Mouse (Mus musculus): ENCODE data around the gene Hoxd9.

Hoxd9 gene

DNA sequence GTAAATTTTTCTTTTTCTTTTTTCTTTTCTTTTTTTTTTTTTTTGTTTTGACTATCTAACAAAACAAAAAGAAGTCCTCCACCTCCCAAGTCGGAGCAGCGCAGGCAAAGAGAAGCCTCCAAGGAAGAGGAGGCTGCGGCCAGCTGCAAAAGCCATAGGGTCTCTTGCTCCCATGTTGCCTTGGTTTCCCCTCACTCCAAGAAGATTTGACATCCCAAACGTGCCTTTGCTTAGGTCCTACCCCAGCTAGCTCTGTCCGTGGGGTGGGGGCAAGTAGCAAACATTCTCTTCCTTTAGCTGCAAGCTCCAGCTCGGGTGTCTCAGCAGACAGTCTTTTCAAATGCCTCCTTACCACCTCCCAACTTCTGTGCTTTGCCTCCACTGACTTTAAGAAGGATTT lies 36.2 kb downstream of the Hoxd9 start:
- DNase-seq (ENCODE audit: low read depth) = no peak

DNA sequence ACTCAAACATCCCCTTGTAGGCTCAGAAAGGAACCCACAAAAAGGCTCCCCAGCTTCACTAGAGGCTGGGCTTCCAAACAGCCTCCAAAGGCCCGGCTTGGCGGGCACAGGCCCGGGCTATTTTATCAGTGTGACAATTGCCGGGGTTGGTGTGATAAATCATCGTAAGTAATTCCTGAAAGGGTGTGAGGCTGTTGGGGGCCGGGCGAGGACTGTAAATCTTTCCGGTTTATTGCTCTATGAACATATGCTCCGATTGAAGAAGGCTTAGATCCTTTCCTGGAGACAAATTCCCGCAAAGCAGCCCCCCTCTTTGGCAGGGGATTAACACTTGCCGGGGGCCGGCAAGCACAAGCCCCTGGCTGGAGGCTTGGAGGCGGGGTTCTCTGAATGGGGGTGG lies 36.9 kb downstream of the Hoxd9 start:
- no peak for DNase-seq (ENCODE audit: low read depth)

DNA sequence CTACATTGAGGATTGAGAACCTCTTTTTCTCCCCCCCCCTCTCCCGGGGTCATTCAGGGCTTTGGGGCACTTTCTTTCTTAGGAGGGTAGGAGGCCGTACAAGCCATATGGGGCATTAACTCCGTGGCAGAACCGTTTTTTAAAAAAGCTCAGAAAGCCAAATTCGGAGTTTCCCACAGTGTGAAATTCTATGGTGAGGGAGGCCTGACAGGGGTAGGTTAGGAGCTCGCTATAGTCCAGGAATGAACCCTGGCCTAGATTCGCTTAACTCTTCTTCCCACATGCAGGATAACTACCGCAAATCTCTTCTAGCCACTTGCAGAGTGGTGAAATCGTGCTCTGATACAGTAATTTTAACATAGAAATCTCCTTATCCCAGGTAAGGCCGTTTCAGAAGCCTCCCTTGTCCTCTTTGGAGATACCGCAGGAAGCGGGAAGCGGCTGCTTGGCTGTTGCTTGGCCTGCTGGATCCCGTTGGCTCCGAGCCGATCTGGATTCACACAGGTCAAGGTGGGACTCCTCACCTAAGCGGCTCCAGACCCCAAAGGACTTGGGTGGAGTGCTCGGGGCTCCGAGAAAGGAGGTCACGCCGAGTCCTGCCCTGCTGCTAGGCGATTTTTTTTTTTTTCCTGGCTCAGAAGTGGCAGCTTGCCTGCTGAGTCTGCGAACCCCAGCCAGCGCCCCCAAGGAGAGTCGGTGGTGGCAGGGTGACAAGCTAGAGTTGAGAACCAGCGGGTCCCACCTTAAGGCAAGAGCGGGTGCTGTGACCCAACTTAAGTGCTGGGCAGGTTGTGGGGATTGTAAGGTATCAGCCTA lies 37.7 kb downstream of the Hoxd9 start:
- no peak for DNase-seq (ENCODE audit: low read depth)

DNA sequence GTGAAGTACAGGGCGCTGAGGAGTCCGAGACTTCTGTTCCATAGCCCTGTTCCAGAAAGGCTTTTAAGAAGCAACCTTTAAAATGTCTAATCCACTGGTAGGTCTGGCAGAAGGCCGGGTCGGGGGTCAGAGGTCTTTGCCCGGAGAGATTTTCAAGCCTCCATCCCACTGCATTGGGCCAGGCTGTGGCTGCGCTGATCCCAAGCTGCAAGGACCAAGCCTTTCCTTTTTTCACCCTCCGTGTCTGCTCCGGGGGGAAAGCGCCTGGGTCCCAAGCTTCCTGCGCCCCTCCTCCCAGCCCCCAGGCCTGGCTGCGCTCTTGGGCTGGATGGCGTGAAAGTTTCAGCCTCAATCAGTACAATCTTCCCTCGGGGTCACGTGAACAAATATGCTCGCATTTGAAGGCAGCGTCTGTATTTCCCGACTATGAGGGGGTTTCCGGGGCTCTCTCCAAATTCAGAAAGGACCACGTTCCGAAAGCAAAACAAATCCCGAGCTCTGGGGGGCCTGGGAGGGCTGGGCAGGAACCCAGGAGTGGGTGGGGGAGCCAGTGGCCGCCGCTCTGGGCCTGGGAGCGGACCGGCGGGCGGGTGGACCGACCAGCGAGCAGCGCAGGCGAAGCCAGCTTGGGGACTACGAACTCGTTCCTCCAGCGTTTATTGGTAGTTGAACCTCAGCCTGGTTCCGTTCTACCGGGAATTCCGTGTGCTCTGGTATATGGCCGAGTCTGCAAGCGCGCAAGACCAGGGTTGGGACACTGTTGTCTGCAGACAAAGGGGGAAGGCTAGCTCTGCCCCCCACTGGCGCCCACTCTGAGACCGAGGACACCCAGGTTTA lies 38.5 kb downstream of the Hoxd9 start:
- no peak for DNase-seq (ENCODE audit: low read depth)

- no peak for DNase-seq (ENCODE audit: low read depth)
Observed at GRCm38 (mm10) chr2:74736688-74737577, 39.4 kb downstream of the Hoxd9 start.

DNA sequence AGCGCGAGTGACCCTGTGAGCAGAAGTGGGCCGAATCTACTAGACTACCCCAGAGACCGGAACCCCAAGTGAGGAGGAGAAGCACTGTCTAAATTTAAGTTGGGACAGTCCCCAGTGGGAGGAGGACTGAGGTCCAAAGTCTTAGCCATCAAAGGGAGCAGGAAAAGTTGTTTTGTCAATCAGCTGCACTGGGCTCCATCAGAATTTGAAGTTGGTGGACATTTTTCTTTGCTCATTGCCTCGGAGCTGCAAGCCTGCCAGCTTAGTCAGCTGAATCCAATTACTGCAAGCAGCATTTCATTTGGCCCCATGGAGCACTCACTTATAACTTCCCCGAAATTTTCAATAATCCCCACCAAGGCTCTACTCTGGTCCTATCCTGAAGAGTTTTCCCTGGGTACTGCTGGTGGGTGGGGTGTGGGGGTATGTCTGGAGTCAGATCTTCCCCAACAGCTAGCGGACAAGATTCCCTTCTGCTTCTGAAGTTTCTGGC lies 40.1 kb downstream of the Hoxd9 start:
- no peak for DNase-seq (ENCODE audit: low read depth)

DNA sequence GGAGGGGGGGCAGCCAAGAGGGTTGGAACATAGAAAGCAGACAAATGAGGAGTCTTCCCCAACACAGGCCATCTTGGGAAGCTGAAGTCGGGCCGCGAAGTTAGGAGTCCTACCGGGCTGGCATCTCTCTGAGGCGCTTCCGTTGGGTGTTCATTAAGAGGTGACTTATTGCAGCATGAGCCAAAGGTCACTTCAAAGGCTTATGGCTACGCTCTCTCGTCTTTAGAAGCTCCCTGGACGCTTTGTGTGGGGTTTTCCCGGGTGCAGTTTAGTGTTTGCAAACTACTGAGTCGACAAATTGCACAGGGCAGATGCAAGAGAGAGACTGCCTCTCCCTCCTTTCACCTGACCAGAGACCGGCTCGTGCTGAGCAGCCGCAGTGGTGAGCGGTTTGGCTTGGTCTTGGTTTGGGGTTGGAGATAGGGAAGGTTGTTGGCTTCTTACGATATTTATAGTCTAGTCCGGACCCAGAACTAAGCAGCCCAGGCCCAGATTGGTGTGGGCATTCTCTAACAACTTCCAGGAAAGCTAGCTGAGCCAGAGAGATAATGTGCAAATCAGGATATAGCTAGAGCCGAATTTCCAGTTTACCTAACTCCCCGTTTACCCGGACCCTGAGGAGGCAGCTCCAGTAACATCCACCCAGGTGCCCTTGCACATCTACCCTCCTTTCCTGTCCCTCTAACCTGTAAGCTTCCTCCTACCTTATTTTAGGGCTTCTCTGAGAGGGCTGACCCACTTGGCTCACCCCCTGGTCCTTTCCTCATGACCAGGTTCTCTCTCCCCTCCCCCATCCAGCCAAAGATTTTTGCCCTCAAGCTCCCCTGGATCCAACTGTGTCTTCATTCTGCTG lies 41.3 kb downstream of the Hoxd9 start:
- DNase-seq (ENCODE audit: low read depth) = no peak

DNA sequence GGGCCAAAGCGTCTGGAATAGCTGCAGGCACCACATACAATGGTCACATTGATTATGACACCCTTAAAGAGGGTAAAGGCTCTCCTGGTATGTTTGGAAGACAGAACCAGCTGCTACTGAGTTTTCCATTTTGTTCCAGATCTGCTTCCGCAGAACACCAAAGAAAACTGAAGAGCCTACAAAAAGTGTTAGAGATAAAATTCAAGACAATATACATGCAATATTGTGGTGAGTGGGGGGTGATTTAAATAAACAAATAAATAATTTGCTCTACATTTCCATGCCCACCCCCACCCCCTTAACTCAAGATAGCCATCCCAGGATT lies 41.9 kb downstream of the Hoxd9 start:
- no peak for DNase-seq (ENCODE audit: low read depth)

GRCm38 (mm10) chr2:74739869-74740268 lies 42.3 kb downstream of the Hoxd9 start:
- no peak for DNase-seq (ENCODE audit: low read depth)

GRCm38 (mm10) chr2:74740311-74741091 lies 43.0 kb downstream of the Hoxd9 start:
- no peak for DNase-seq (ENCODE audit: low read depth)

- no peak for DNase-seq (ENCODE audit: low read depth)
Observed at GRCm38 (mm10) chr2:74741252-74741978, 43.9 kb downstream of the Hoxd9 start.

GRCm38 (mm10) chr2:74741979-74742277 lies 44.4 kb downstream of the Hoxd9 start:
- DNase-seq (ENCODE audit: low read depth) = no peak

GRCm38 (mm10) chr2:74745540-74746297 lies 48.2 kb downstream of the Hoxd9 start:
- DNase-seq (ENCODE audit: low read depth) = no peak

- no peak for DNase-seq (ENCODE audit: low read depth)
Observed at GRCm38 (mm10) chr2:74746298-74746921, 48.9 kb downstream of the Hoxd9 start.

DNA sequence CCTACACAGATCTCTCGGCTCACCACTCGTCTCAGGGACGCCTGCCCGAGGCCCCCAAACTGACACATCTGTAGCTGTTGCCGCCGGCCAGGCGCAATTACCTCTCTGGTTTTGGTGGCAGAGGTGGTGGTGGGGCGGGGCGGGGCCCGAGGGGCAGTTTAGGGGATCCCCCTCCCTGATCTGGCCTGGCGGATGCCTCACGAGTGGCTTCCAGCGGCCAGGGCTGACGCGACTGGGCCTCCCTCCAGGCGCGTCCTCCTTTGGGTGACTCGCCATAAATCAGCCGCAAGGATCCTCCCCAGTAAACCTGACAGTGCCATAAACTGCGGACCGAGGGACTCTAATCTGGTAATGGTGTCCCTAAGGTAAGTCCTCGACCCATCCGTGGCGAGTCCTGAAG lies 49.5 kb downstream of the Hoxd9 start:
- no peak for DNase-seq (ENCODE audit: low read depth)

- no peak for DNase-seq (ENCODE audit: low read depth)
Observed at GRCm38 (mm10) chr2:74747661-74748141, 50.2 kb downstream of the Hoxd9 start.

- no peak for DNase-seq (ENCODE audit: low read depth)
Observed at GRCm38 (mm10) chr2:74748436-74748995, 51.0 kb downstream of the Hoxd9 start.
